Mouse (Mus musculus): Measurements from ENCODE around the gene Fam198a. TPM values are rescaled to one million over a fixed set of nuclear protein-coding genes. Genes with fewer than 3 reads are reported as not detected.

The Fam198a gene
- polyA plus RNA-seq, 1 experiment: 3.7 TPM

GRCm38 (mm10) chr9:121982214-121982613 lies 31.4 kb downstream of the Fam198a start:
- no peak for DNase-seq (ENCODE audit: low read depth)

GRCm38 (mm10) chr9:121982665-121983064 lies 31.9 kb downstream of the Fam198a start:
- no peak for DNase-seq (ENCODE audit: low read depth)

- DNase-seq (ENCODE audit: low read depth): no peak
These were observed 32.7 kb downstream of the Fam198a start for GRCm38 (mm10) chr9:121983504-121983903.

GRCm38 (mm10) chr9:121984465-121985461 lies 34.0 kb downstream of the Fam198a start:
- DNase-seq (ENCODE audit: low read depth): no peak

GRCm38 (mm10) chr9:121988910-121989309 lies 38.1 kb downstream of the Fam198a start:
- no peak for DNase-seq (ENCODE audit: low read depth)

- DNase-seq (ENCODE audit: low read depth): no peak
These were observed 38.7 kb downstream of the Fam198a start for GRCm38 (mm10) chr9:121989536-121989935.

GRCm38 (mm10) chr9:121991041-121991440 lies 40.3 kb downstream of the Fam198a start:
- no peak for DNase-seq (ENCODE audit: low read depth)

- no peak for DNase-seq (ENCODE audit: low read depth)
These were observed 42.3 kb downstream of the Fam198a start for GRCm38 (mm10) chr9:121993047-121993446.

GRCm38 (mm10) chr9:121995077-121995476 lies 44.3 kb downstream of the Fam198a start:
- no peak for DNase-seq (ENCODE audit: low read depth)

- DNase-seq (ENCODE audit: low read depth): peak; percentile 22
These were observed 44.8 kb downstream of the Fam198a start for GRCm38 (mm10) chr9:121995508-121996131.

- DNase-seq (ENCODE audit: low read depth): no peak
These were observed 46.2 kb downstream of the Fam198a start, which contains the start of gene Pomgnt2 for GRCm38 (mm10) chr9:121997010-121997409. Gene Pomgnt2, minus strand, starts transcription at chr9:121997110.

GRCm38 (mm10) chr9:121997978-121998377 lies 47.2 kb downstream of the Fam198a start:
- no peak for DNase-seq (ENCODE audit: low read depth)

- no peak for DNase-seq (ENCODE audit: low read depth)
These were observed 55.4 kb downstream of the Fam198a start for GRCm38 (mm10) chr9:122006175-122006574.

- no peak for DNase-seq (ENCODE audit: low read depth)
These were observed 55.8 kb downstream of the Fam198a start for GRCm38 (mm10) chr9:122006609-122007008.

GRCm38 (mm10) chr9:122008876-122009275 lies 58.1 kb downstream of the Fam198a start:
- DNase-seq (ENCODE audit: low read depth): no peak

- no peak for DNase-seq (ENCODE audit: low read depth)
These were observed 60.0 kb downstream of the Fam198a start for GRCm38 (mm10) chr9:122010751-122011150.

- DNase-seq (ENCODE audit: low read depth): no peak
These were observed 62.0 kb downstream of the Fam198a start for GRCm38 (mm10) chr9:122012816-122013215.

GRCm38 (mm10) chr9:122013629-122014028 lies 62.8 kb downstream of the Fam198a start:
- no peak for DNase-seq (ENCODE audit: low read depth)

- no peak for DNase-seq (ENCODE audit: low read depth)
These were observed 63.5 kb downstream of the Fam198a start for GRCm38 (mm10) chr9:122014241-122014667.

- DNase-seq (ENCODE audit: low read depth): no peak
These were observed 67.3 kb downstream of the Fam198a start for GRCm38 (mm10) chr9:122018079-122018478.

- no peak for DNase-seq (ENCODE audit: low read depth)
These were observed 68.1 kb downstream of the Fam198a start for GRCm38 (mm10) chr9:122018782-122019395.

GRCm38 (mm10) chr9:122020321-122020720 lies 69.5 kb downstream of the Fam198a start:
- no peak for DNase-seq (ENCODE audit: low read depth)

All from gonadal fat pad, adult 2 months (tissue).